Mouse (Mus musculus): ENCODE measurements around the gene Slc26a8. TPM values are rescaled to one million over a fixed set of nuclear protein-coding genes. Genes with fewer than 3 reads are reported as not detected.
A peak's percentile ranks its signal among the peaks of the same experiment; 100 is the strongest.

The Slc26a8 gene
- polyA plus RNA-seq, 1 experiment from 2014 or later = 0.14 TPM

DNA sequence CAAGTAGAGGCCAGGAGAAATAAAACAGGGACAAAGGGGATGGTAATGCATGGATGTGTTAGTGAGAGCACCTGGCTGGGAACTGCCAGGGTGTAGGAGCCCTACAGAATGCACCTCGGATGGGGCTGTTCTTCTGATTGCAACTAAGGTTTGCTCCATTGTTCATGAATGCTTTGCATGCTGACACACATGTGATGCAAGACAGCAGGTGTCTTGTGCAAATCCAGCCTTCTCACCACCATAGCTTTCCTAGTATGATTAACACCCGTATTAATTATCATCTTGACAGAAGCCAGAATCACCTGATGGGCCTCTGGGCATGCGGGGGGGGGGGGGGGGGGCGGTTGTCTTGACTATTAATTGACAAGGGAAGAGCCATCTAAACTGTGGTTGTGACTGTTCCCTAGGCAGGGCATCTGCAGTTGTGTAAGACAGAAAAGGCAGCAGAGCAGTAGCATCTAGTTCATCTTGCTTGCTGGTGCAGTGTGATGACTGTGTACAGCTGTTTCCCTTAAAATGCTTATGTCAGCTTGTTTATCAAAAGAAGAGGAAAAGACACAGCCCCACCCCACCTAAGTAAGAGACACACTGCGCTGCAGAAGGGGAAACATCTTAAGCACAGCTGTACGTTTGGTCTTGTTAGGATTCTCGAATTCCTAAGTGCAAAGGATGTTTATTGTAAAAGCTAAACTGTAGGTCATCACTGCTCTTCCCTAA lies 26.0 kb upstream of the Slc26a8 start:
- peaks cover 11% of the 10 kb centered on the region for H3K36me3 ChIP-seq (ENCODE audit: control insufficient read depth, insufficient read depth, low read length)
- no peak for ATAC-seq (replicated peaks; ENCODE audit: insufficient number of reproducible peaks, low FRiP score, low TSS enrichment)
- 77% methylated on average over 6 of the region's 7 CpGs for WGBS (ENCODE audit: insufficient replicate concordance)

DNA sequence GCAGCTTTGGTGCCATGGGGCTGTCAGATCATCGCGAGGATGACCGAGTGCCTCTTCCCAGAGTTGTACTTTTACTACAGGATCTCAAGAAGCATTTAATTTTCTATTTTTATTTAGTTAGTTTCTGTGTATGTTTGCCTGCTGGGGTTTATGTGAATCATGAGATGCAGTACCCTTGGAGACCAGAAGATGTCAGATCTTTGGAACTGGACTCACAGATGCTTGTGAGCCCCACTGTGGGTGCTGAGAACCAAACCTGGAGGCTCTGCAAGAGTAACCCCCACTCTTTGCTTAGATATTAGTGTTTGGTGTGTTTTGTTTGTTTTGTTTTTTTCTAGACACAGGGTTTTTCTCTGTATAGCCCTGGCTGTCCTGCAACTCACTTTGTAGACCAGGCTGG lies 24.0 kb upstream of the Slc26a8 start:
- WGBS (ENCODE audit: insufficient replicate concordance) = 97% methylated on average over 3 of the region's 3 CpGs
- no peaks in the 10 kb centered on the region for H3K9me3 ChIP-seq (replicated peaks; ENCODE audit: control insufficient read depth, low read length)
- no peak overlapping the region for H3K4me3 ChIP-seq (ENCODE audit: low read depth, low read length)
- H3K4me1 ChIP-seq (ENCODE audit: control insufficient read depth, insufficient read depth, low read length) = peaks cover 25% of the 10 kb centered on the region
- no peak overlapping the region for H3K27ac ChIP-seq (ENCODE audit: low read depth, low read length)
- peaks cover 11% of the 10 kb centered on the region for H3K36me3 ChIP-seq (ENCODE audit: control insufficient read depth, insufficient read depth, low read length)
- no peak for ATAC-seq (replicated peaks; ENCODE audit: insufficient number of reproducible peaks, low FRiP score, low TSS enrichment)
- H3K4me2 ChIP-seq = no peak overlapping the region
- H3K9ac ChIP-seq (ENCODE audit: low read depth, low read length) = no peak overlapping the region
- no peaks in the 10 kb centered on the region for H3K27me3 ChIP-seq (ENCODE audit: control insufficient read depth, insufficient read depth, low read length)

More for the DNA sequence above, 26.0 kb upstream of the Slc26a8 start:
- Histone ChIP-seq H3K9me3 (replicated peaks; ENCODE audit: control insufficient read depth, low read length) (no peaks in the 10 kb centered on the region), H3K9ac (ENCODE audit: low read depth, low read length) (no peak overlapping the region), H3K4me1 (ENCODE audit: control insufficient read depth, insufficient read depth, low read length) (peaks cover 19% of the 10 kb centered on the region), H3K27ac (ENCODE audit: low read depth, low read length) (no peak overlapping the region), H3K4me3 (ENCODE audit: low read depth, low read length) (no peak overlapping the region), H3K27me3 (ENCODE audit: control insufficient read depth, insufficient read depth, low read length) (no peaks in the 10 kb centered on the region), H3K4me2 (no peak overlapping the region)

DNA sequence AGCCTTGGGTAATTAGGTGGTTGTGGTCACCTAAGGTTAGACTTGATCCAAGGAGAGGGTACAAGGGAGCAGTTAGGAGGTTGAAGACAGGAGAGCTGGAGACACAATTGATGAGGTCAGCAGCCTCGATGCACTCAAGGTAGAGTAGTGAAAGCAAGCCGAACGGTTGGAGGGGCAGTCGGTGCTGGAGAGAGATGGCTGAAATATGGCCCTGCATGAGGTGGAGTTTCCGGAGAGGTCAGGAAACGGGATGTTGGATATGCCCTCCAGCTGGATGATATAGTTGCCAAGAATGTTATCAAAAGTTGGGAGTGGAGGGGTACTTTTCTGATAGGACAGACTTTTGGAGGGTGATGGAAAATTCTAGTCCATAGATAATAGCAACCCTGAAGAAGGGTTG lies 22.3 kb upstream of the Slc26a8 start:
- 62% methylated on average over 6 of the region's 6 CpGs for WGBS (ENCODE audit: insufficient replicate concordance)
- Histone ChIP-seq H3K27me3 (ENCODE audit: control insufficient read depth, insufficient read depth, low read length) (no peaks in the 10 kb centered on the region), H3K4me1 (ENCODE audit: control insufficient read depth, insufficient read depth, low read length) (peaks cover 25% of the 10 kb centered on the region), H3K9ac (ENCODE audit: low read depth, low read length) (no peak overlapping the region), H3K4me2 (peak overlapping the region; percentile 10), H3K4me3 (ENCODE audit: low read depth, low read length) (no peak overlapping the region), H3K36me3 (ENCODE audit: control insufficient read depth, insufficient read depth, low read length) (peaks cover 11% of the 10 kb centered on the region), H3K27ac (ENCODE audit: low read depth, low read length) (peak overlapping the region; percentile 68), H3K9me3 (replicated peaks; ENCODE audit: control insufficient read depth, low read length) (no peaks in the 10 kb centered on the region)
- no peak for ATAC-seq (replicated peaks; ENCODE audit: insufficient number of reproducible peaks, low FRiP score, low TSS enrichment)

DNA sequence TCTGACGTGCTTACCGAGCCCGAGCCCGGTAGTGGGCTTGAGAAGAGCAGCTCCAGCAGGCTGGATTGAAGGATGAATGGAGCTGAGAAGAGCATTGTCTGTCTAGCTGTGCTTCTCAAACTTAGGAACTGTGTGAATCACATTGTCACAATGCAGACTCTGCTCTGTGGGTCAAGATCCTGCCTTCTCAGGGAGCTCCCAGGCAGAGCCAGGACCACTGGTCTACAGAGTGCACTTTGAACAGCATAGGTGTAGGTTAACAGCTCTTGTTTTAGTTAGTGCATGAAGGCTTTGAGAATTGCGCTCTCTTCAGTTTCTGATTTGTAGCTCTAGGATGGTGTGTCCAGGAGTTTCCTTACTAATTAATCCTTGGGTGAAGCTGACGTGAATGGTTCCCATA lies 21.2 kb upstream of the Slc26a8 start:
- Histone ChIP-seq H3K4me3 (ENCODE audit: low read depth, low read length) (no peak overlapping the region), H3K9ac (ENCODE audit: low read depth, low read length) (no peak overlapping the region), H3K4me2 (no peak overlapping the region), H3K4me1 (ENCODE audit: control insufficient read depth, insufficient read depth, low read length) (peaks cover 29% of the 10 kb centered on the region), H3K27ac (ENCODE audit: low read depth, low read length) (no peak overlapping the region), H3K36me3 (ENCODE audit: control insufficient read depth, insufficient read depth, low read length) (peaks cover 11% of the 10 kb centered on the region), H3K9me3 (replicated peaks; ENCODE audit: control insufficient read depth, low read length) (no peaks in the 10 kb centered on the region), H3K27me3 (ENCODE audit: control insufficient read depth, insufficient read depth, low read length) (no peaks in the 10 kb centered on the region)
- no peak for ATAC-seq (replicated peaks; ENCODE audit: insufficient number of reproducible peaks, low FRiP score, low TSS enrichment)
- WGBS (ENCODE audit: insufficient replicate concordance) = 89% methylated on average over 6 of the region's 6 CpGs

DNA sequence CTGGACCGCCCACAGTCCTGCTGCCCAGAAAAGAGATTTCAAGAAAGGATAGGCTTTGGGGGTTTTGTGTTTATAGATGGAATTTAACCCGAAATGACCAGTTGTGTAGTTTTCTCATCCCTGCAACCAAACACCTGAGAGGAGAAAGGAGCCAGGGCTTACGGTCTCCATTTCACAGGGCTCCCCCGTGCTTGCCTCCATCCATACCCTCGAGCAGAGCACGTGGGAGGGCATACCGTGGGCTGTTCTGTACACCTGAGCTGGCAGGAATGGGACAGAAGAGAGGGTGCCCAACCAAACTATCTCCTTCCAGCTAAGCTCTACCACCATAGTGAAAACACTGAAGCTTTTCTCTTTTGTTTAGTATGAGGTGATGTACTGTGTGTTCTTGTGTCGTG lies 20.3 kb upstream of the Slc26a8 start:
- Histone ChIP-seq H3K9me3 (replicated peaks; ENCODE audit: control insufficient read depth, low read length) (no peaks in the 10 kb centered on the region), H3K27ac (ENCODE audit: low read depth, low read length) (no peak overlapping the region), H3K4me2 (no peak overlapping the region), H3K36me3 (ENCODE audit: control insufficient read depth, insufficient read depth, low read length) (peaks cover 11% of the 10 kb centered on the region), H3K9ac (ENCODE audit: low read depth, low read length) (no peak overlapping the region), H3K27me3 (ENCODE audit: control insufficient read depth, insufficient read depth, low read length) (no peaks in the 10 kb centered on the region), H3K4me3 (ENCODE audit: low read depth, low read length) (no peak overlapping the region), H3K4me1 (ENCODE audit: control insufficient read depth, insufficient read depth, low read length) (peaks cover 29% of the 10 kb centered on the region)
- ATAC-seq (replicated peaks; ENCODE audit: insufficient number of reproducible peaks, low FRiP score, low TSS enrichment) = no peak
- WGBS (ENCODE audit: insufficient replicate concordance) = 90% methylated on average over 8 of the region's 8 CpGs

DNA sequence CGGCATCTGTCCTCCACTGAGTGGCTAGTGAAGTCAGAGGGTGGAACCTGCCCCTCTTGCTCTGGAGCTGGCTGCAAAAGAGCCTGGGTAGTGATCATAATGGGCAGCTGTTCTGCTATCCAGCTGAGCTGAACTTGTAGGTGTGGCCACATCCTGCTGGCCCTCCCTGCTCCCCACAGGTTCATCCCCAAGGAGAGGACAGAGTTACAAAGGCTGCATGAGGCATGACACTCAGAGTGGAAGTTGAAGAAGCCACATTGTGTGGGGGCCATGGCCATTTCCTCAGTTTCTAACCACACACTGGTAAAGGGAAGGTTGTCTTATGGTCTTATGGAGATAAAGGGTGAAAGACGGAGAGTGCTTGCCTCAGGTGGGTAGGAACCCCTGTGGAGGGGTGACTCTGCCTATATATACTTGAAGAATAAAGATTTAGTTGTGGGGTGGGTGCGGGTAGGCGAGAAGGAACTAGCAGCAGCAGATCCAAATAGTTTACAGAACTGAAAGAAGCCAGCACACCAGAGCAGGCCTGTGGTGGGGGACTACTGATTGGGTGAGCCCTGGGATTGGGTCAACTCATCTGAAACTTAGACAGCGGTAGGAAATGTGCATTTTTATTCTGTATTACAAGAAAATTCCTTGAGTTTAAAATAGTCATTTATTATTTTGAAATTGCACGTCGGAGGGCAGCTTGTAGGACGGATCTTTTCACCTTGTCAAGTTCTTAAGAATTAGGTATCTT lies 19.7 kb upstream of the Slc26a8 start:
- Histone ChIP-seq H3K9me3 (replicated peaks; ENCODE audit: control insufficient read depth, low read length) (no peaks in the 10 kb centered on the region), H3K36me3 (ENCODE audit: control insufficient read depth, insufficient read depth, low read length) (peaks cover 11% of the 10 kb centered on the region), H3K27ac (ENCODE audit: low read depth, low read length) (no peak overlapping the region), H3K9ac (ENCODE audit: low read depth, low read length) (no peak overlapping the region), H3K4me1 (ENCODE audit: control insufficient read depth, insufficient read depth, low read length) (peaks cover 29% of the 10 kb centered on the region), H3K27me3 (ENCODE audit: control insufficient read depth, insufficient read depth, low read length) (no peaks in the 10 kb centered on the region), H3K4me3 (ENCODE audit: low read depth, low read length) (no peak overlapping the region), H3K4me2 (no peak overlapping the region)
- WGBS (ENCODE audit: insufficient replicate concordance) = 84% methylated on average over 8 of the region's 8 CpGs
- ATAC-seq (replicated peaks; ENCODE audit: insufficient number of reproducible peaks, low FRiP score, low TSS enrichment) = no peak

DNA sequence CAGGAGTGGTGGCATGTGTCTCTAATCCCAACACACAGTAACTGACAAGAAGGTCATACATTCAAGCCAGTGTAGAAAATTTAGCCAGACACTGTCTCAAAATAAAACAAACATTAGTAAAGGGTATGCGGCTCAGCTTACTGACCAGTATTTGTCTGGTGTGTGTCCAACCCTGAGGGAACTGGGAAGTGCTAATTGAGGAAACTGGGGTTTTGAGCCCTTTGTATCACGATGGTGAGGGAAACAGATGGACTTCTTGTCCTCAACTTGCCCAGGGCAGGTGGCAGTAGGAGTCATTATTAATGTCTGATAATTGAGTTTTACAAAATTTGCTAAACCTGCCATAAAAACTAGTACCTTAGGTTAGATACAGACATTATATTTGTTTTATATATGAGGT lies 19.0 kb upstream of the Slc26a8 start:
- Histone ChIP-seq H3K27ac (ENCODE audit: low read depth, low read length) (no peak overlapping the region), H3K4me1 (ENCODE audit: control insufficient read depth, insufficient read depth, low read length) (peaks cover 29% of the 10 kb centered on the region), H3K9ac (ENCODE audit: low read depth, low read length) (no peak overlapping the region), H3K27me3 (ENCODE audit: control insufficient read depth, insufficient read depth, low read length) (no peaks in the 10 kb centered on the region), H3K4me3 (ENCODE audit: low read depth, low read length) (no peak overlapping the region), H3K9me3 (replicated peaks; ENCODE audit: control insufficient read depth, low read length) (no peaks in the 10 kb centered on the region), H3K36me3 (ENCODE audit: control insufficient read depth, insufficient read depth, low read length) (peaks cover 4% of the 10 kb centered on the region), H3K4me2 (no peak overlapping the region)
- 56% methylated on average over 2 of the region's 2 CpGs for WGBS (ENCODE audit: insufficient replicate concordance)
- no peak for ATAC-seq (replicated peaks; ENCODE audit: insufficient number of reproducible peaks, low FRiP score, low TSS enrichment)

DNA sequence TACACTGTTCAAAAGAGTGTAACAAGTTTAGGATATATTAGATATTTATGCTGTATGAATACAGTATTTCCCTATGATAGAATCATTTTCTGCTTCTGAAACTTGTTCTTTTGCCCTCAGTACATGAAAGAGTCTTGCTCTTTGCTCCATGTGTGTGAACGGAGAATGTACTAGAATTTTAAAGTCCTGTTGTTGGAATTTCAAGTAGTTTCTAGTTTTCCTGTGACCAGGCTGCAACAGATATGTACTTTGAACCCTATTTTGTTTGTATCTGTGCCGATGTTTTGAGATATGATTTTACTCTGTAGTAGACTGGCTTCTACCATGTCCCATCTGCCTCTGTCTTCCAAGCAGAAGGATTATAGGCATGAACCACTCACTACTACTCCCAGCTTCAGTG lies 17.8 kb upstream of the Slc26a8 start:
- H3K27ac ChIP-seq (ENCODE audit: low read depth, low read length) = no peak overlapping the region
- no peak overlapping the region for H3K4me2 ChIP-seq
- no peaks in the 10 kb centered on the region; the same call in 1 of the 2 replicates for H3K36me3 ChIP-seq (ENCODE audit: control insufficient read depth, insufficient read depth, low read length)
- WGBS (ENCODE audit: insufficient replicate concordance) = 85% methylated on average over 2 of the region's 2 CpGs
- H3K27me3 ChIP-seq (ENCODE audit: control insufficient read depth, insufficient read depth, low read length) = no peaks in the 10 kb centered on the region
- H3K9ac ChIP-seq (ENCODE audit: low read depth, low read length) = no peak overlapping the region
- peaks cover 25% of the 10 kb centered on the region for H3K4me1 ChIP-seq (ENCODE audit: control insufficient read depth, insufficient read depth, low read length)
- H3K4me3 ChIP-seq (ENCODE audit: low read depth, low read length) = no peak overlapping the region
- H3K9me3 ChIP-seq (replicated peaks; ENCODE audit: control insufficient read depth, low read length) = no peaks in the 10 kb centered on the region
- no peak for ATAC-seq (replicated peaks; ENCODE audit: insufficient number of reproducible peaks, low FRiP score, low TSS enrichment)
